Mouse (Mus musculus) embryonic fibroblast, embryonic 13.5 days (primary cell): ENCODE results near the gene Gm12845.

Experiments
- CTCF ChIP-seq: IDR thresholded peaks from 2 replicates; pipeline ENCODE4 v1.5.1; 2011; ENCODE audit warnings: mild to moderate bottlenecking, control low read depth, low read length, moderate library complexity, borderline replicate concordance; ENCODE audit not compliant: insufficient read depth
- POLR2A ChIP-seq: IDR thresholded peaks from 2 replicates; pipeline ENCODE4 v1.6.1; 2011; ENCODE audit warnings: low read depth, mild to moderate bottlenecking, control low read depth, low read length, moderate library complexity

DNA sequence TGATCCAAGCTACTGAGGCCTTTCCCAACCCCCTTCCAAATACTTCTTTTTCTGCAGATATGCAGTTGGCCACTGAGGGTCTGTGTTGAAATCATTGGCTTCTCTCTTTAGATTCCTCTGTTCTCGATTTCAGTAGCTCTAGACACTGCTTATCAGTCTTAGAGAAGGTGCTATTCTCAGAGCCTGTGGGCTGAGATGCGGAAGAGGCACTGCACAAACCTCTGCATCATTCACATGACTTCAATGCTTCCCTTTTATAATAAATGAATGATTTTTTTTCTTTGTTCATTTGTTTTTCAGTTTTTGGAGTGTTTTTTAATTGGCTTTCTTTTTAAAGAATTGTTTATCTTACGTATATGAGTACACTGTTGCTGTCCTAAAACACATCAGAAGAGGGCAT is 11.9 kb upstream of the Gm12845 start:
- no peak for TF ChIP-seq POLR2A
- TF ChIP-seq CTCF, result no peak
